Mouse (Mus musculus) lung, adult 2 months (tissue): ENCODE data around the gene Ryk. TPM values are rescaled to one million over a fixed set of nuclear protein-coding genes. Genes with fewer than 3 reads are reported as not detected.

Experiments used
- DNase-seq: peaks from one replicate; pipeline ENCODE4 v3.0.0; 2022
- H3K4me1 ChIP-seq: fragments of 200-500 bp; 2 replicates; pipeline ENCODE4 v1.6.1; 2011; ENCODE audit warnings: low read length; ENCODE audit not compliant: control insufficient read depth, insufficient read depth
- H3K4me3 ChIP-seq: fragments of 200-500 bp; replicated peaks from 2 replicates; pipeline ENCODE3; 2011; ENCODE audit warnings: low read depth, mild to moderate bottlenecking, control low read depth, low read length; ENCODE audit errors: extremely low read depth
- CTCF ChIP-seq: fragments of 200-500 bp; IDR thresholded peaks from 2 replicates; pipeline ENCODE4 v1.5.1; 2011; ENCODE audit warnings: mild to moderate bottlenecking, low read length, control low read depth; ENCODE audit not compliant: insufficient read depth
- POLR2A ChIP-seq: fragments of 200-500 bp; IDR thresholded peaks from 2 replicates; pipeline ENCODE4 v1.6.1; 2011; ENCODE audit warnings: low read depth, mild to moderate bottlenecking, control low read depth, low read length, borderline replicate concordance; ENCODE audit errors: extremely low read depth
- WGBS: fragments of 180-500 bp; shearing (Covaris S2); methylation state at CpG from one replicate; pipeline ENCODE4 v1.1.7; 2018; 5-methylcytosine and 5-hydroxymethylcytosine counted together
- polyA plus RNA-seq: library from polyadenylated mRNA; depleted of rRNA; stranded (reverse); fragments of >200 nt; gene quantifications from 2 replicates; pipeline ENCODE4 v1.2.3, GENCODE M21; 2012

Gene Ryk
- polyA plus RNA-seq, 1 experiment = 76.1 TPM

DNA sequence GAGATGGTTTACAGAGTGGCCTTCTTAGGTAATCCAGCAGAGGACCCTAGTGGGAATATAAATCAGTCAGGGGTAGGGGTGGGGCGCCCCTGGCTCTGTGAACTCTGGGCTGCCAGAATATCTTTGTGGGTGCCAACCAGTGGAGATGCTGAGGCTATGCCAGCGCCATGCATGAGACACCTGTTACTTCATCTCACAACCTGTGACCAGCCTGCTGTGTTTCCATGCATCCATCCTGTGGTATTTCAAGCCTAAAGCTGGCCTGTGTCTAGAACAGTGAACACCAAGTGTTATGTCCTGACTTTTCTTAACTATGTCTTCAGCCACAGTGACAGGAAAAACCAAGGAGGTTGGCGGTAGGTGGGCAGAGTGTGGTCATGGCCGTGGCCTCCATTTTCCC lies 3.2 kb upstream of the Ryk start:
- H3K4me1 ChIP-seq = peaks cover 6% of the 10 kb centered on the region; the same call in 1 of the 2 replicates
- 88% methylated on average over 4 of the region's 4 CpGs for WGBS
- no peak overlapping the region for H3K4me3 ChIP-seq
- TF ChIP-seq CTCF = no peak
- TF ChIP-seq POLR2A = no peak
- no peak for DNase-seq

DNA sequence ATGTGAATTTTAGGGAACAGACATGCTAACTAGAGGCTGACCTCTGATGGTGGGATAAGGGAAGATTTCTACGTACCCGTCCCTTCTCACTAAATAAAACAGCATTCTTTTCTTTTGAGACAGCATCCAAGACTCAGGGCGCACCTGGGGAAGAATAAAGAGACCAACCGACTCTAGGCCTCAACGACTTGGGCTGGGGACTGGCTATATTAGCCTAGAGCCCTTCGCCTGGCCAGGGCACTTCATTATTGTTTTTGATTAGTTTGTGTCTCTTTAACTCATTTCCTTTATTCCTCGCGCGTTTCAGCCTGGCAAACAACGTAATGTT lies 339 bp upstream of the Ryk start:
- Histone ChIP-seq H3K4me3 (peak overlapping the region; percentile 97), H3K4me1 (peaks cover 6% of the 10 kb centered on the region; the same call in 1 of the 2 replicates)
- TF ChIP-seq CTCF = no peak
- TF ChIP-seq POLR2A = no peak
- DNase-seq = peak; percentile 72
- 11% methylated on average over 10 of the region's 10 CpGs for WGBS

DNA sequence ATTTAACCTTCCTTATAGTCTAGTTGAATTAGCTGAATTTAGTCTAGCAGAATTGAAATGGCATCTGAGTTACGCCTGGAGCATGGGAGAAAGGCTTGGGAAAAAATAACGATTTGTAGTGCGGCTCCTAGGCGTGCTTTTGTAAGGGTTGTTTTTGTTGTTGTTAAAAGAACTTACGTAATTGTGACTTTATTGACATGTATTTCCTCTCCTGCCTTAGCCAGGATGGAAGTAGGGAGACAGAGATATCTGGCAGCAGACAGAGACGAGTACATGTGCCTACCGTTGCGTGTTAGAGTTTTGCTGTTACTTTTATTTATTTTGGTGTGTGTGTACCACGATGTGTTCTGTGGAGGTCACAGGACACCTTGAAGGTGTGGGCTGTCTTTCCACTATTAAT lies 1.6 kb downstream of the Ryk start:
- peak overlapping the region; percentile 97 for H3K4me3 ChIP-seq
- H3K4me1 ChIP-seq = peaks cover 13% of the 10 kb centered on the region
- TF ChIP-seq CTCF (no peak), POLR2A (no peak)
- DNase-seq = no peak
- WGBS = 25% methylated on average over 9 of the region's 9 CpGs

GRCm38 (mm10) chr9:102840792-102841778 lies 6.4 kb downstream of the Ryk start:
- 30% methylated on average over 16 of the region's 16 CpGs for WGBS

GRCm38 (mm10) chr9:102841832-102842231 lies 7.1 kb downstream of the Ryk start:
- 61% methylated on average over 1 of the region's 1 CpGs for WGBS
- TF ChIP-seq CTCF (no peak), POLR2A (no peak)
- H3K4me1 ChIP-seq = peaks cover 29% of the 10 kb centered on the region
- no peak overlapping the region for H3K4me3 ChIP-seq
- DNase-seq = no peak

More at GRCm38 (mm10) chr9:102840792-102841778, 6.4 kb downstream of the Ryk start:
- H3K4me3 ChIP-seq = no peak overlapping the region
- TF ChIP-seq CTCF (no peak), POLR2A (no peak)
- H3K4me1 ChIP-seq = peaks cover 27% of the 10 kb centered on the region
- peak; percentile 38 for DNase-seq

GRCm38 (mm10) chr9:102842498-102842897 lies 7.8 kb downstream of the Ryk start:
- Histone ChIP-seq H3K4me1 (peaks cover 30% of the 10 kb centered on the region), H3K4me3 (no peak overlapping the region)
- DNase-seq = no peak
- TF ChIP-seq CTCF = no peak
- TF ChIP-seq POLR2A = no peak
- 53% methylated on average over 8 of the region's 8 CpGs for WGBS

- no peak for TF ChIP-seq CTCF
- TF ChIP-seq POLR2A = no peak
- 33% methylated on average over 4 of the region's 4 CpGs for WGBS
- H3K4me3 ChIP-seq = no peak overlapping the region
- peak; percentile 33 for DNase-seq
- peaks cover 30% of the 10 kb centered on the region for H3K4me1 ChIP-seq
Measured at GRCm38 (mm10) chr9:102843577-102843976, 8.9 kb downstream of the Ryk start.

- Histone ChIP-seq H3K4me1 (peaks cover 27% of the 10 kb centered on the region), H3K4me3 (no peak overlapping the region)
- TF ChIP-seq CTCF (no peak), POLR2A (no peak)
- DNase-seq = no peak
- WGBS = 79% methylated on average over 6 of the region's 6 CpGs
Measured at GRCm38 (mm10) chr9:102845851-102846250, 11.1 kb downstream of the Ryk start.

GRCm38 (mm10) chr9:102846348-102846747 lies 11.6 kb downstream of the Ryk start:
- H3K4me3 ChIP-seq = no peak overlapping the region
- TF ChIP-seq POLR2A = no peak
- TF ChIP-seq CTCF = no peak
- H3K4me1 ChIP-seq = peaks cover 23% of the 10 kb centered on the region
- DNase-seq = no peak
- 92% methylated on average over 5 of the region's 5 CpGs for WGBS

- no peak overlapping the region for H3K4me3 ChIP-seq
- WGBS = 69% methylated on average over 13 of the region's 13 CpGs
Measured at GRCm38 (mm10) chr9:102852076-102853022, 17.6 kb downstream of the Ryk start.

More at GRCm38 (mm10) chr9:102852076-102853022, 17.6 kb downstream of the Ryk start:
- no peaks in the 10 kb centered on the region; the same call in 1 of the 2 replicates for H3K4me1 ChIP-seq
- no peak for TF ChIP-seq CTCF
- no peak for TF ChIP-seq POLR2A
- DNase-seq = no peak
